Mouse (Mus musculus): ENCODE results near the gene Zfp142. TPM values are rescaled to one million over a fixed set of nuclear protein-coding genes. Genes with fewer than 3 reads are reported as not detected.
A peak's percentile ranks its signal among the peaks of the same experiment; 100 is the strongest.

Gene Zfp142
- total RNA-seq (2015; ENCODE audit: low replicate concordance): 19.3 and 20.5 TPM in 2 replicates
- 15.4 and 19.9 TPM in 2 replicates for total RNA-seq (2017; ENCODE audit: low replicate concordance)

DNA sequence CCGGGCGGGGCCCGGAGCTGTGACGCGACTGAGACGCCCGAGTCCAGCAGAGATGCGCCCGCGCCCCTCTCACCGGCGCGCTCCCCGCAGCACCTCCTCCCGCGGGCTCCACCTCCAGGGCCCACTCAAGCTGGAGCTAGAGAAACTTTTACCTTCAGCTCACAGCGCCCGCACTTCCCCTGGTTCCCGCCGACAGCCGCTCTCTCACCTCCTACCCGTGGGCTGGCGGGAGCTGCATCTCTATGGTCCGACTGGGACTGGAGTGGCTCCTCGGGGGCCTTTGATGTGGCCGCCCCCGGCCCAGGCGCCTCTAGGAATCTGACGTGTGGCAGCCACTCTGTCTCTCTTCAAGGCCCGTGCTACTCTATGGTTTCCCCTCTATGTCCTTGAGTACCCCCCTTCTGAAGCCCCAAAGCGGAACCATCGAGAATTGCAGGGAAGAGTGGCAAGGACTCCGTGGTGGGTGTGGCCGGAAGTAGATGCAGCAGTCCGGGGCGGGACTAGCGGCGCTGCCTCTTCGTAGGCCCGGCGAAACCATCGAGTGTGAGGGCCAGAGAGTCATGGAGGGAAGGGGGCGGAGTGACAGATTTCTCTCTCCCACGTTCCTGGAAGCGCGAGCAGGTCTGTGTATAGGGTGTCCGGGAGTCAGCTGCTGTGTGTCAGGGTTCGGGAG lies at the start of gene Zfp142, which contains the start of gene Bcs1l:
Zfp142 (minus strand) TSS at position 474 of the 673 bp plus-strand sequence.
Bcs1l (plus strand) TSS at position 517 of the 673 bp plus-strand sequence.
- ATAC-seq (replicated peaks; ENCODE audit: low FRiP score, poor library complexity, severe bottlenecking): peak; percentile 96

DNA sequence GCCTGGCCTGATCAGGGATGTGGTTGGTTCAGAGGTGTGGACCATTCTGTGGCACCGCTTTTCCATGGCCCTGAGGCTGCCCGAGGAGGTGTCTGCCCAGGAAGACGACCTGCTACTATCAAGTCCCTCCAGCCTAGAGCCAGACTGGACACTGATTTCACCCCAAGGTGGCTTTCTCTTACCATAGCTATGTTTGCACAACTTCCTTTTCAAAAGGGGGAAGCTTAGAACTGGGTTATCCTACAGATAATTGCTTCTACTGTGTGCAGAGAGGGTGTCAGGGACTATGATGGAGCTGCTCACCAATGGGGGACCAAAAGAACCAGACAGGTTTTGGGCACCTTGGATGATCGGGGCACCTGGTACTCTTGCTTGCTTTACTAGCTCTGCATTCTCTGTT lies 44.7 kb upstream of the Zfp142 start:
- no peak for ATAC-seq (replicated peaks; ENCODE audit: low FRiP score, poor library complexity, severe bottlenecking)

DNA sequence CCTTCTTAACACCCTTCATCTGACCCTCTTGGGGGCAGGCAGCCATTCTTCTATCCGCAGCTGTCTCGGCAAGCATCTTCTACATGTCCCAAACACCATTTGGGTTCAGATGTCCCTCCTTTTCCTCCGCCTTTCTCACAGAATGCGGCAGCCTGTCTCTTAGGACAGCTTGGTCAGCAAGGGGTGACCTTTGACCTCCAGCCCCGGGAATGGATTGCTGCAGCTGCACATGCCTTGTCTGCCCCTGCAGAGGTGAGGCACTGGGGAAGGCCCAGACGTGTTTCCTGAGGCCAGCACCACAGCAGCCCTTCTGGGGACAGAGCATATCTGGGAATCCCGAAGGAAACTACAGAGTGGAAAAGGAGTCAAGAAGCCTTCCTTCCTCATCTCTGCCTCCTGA lies 40.0 kb upstream of the Zfp142 start:
- no peak for ATAC-seq (replicated peaks; ENCODE audit: low FRiP score, poor library complexity, severe bottlenecking)

DNA sequence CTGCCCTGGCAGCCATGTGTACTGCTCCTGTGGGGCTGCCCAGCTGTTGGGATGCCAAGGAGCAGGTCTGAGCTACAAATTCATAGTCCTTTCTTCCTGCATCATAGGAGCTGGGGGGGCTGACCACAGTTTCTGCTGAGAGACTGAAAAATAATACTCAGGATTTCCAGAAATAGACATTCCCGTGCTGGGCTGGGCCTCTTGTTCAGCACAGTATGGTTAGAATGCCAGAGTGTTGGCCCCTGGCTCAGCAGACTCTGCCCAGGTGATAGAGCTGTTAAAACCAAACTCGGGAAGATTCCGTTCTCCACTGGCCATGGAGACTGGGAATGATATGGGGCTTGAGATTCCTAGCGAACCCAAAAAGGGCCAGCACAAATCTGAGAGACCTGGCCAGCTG lies 38.0 kb upstream of the Zfp142 start:
- ATAC-seq (replicated peaks; ENCODE audit: low FRiP score, poor library complexity, severe bottlenecking): no peak

DNA sequence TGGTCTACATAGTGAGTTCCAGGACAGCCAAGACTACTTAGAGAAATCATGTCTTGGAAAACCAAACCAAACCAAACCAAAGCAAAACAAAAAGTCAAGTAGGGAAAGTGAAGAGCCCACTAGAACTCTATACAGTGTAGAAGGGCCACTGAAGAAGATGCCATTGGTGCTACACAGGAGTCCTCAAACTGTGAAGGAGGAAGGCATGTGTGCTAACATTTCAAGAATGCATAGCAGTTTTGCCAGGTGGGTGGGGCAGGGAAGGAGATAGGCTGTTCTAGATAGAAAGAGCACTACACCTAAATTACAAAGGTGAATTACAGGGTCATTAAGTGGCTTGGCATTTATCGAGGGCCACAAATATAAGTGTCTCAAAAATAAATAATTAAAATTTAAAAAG lies 36.1 kb upstream of the Zfp142 start:
- ATAC-seq (replicated peaks; ENCODE audit: low FRiP score, poor library complexity, severe bottlenecking): no peak

DNA sequence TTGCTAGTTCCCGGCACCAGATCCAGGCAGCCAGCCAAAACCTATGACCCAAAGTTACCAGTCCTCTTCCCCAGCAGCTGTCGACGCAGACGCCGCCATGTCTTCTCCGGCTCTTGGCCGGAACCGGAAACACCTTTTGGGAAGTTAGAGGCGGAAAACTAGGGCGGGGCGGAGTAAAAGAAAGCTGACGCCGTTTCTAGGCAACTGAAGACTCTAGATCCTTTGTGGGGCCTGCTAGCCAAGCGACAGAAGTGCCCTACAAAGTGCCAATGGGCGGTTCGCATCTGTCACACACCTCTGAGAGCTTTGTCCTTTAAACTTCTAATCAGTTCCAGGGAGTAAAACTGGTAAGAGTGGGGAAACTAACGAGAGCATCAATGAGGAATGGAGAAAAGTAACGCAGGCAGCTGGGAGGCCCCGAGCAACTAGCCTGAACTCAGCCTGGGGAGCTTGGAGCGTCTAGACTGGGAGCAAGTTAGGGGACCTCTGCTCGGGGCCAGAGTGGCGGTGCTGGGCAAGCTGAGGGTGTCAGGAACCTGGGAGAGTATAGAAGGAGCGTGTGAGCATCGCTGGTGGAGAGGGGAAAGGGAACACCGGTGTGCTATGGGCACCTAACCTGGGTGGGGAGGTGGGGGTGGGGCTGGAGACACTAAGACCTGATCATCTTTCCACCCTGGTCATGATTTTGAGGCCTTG lies 13.4 kb upstream of the Zfp142 start, which contains the start of the genes Rnf25 and Stk36:
Rnf25 (minus strand) TSS at position 131 of the 696 bp plus-strand sequence.
Stk36 (plus strand) TSS at position 179 of the 696 bp plus-strand sequence.
- peak; percentile 97 for ATAC-seq (replicated peaks; ENCODE audit: low FRiP score, poor library complexity, severe bottlenecking)

DNA sequence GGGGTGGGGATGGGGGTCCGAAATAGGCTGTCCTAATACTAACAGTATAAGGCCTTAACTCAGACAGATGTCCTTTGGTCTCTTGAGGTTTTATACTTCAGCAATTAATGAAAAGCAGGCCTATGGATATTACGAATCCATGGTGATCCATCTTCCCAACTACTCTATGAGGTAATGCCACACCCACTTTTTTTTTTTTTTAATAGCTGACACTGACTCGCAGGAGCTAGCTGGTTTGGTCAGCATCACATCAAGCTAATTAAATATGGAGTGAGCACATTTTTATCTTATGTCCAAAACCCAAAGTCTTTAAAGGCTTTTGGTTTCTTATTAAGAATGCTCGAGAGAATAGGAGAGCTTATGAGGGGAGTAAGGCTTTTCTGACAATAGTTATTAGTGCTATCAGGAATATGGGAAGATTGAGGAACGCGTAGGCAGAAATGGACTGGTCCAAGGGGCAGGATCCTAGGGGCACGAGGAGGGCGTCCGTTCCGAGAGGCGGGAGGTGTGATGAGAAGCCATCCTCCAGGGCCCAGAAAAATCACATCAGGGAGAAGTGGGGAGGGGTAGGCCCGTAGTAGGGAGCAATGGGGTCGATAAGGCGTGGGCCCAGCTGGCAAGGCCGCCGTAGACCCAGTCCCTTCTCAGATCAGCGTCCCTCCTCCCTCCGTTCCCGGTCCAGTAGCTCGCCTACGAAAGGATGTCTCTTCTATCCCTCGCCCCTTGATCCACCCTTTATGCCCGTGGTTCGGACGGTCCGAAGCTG lies 12.6 kb upstream of the Zfp142 start:
- ATAC-seq (replicated peaks; ENCODE audit: low FRiP score, poor library complexity, severe bottlenecking): peak; percentile 72

DNA sequence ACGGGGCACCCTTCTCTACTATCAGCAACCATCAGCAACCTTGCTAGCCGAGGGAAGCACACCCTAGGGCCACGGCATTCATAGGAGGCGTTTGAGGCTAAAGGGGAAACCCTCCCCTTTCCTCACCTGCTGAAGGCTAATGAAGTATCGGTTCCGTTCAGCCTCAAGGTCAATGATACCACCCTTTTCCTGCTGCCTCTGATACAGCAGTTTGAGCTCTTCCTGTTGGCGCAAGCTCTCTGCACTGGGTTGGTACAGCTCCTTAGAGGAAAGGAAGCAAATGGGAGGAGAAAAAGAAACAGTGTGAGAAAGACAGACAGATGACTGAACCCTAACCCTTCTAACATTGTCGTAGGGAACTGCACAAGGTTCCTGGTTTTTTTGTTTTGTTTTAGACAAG lies 6.4 kb upstream of the Zfp142 start:
- ATAC-seq (replicated peaks; ENCODE audit: low FRiP score, poor library complexity, severe bottlenecking): no peak

DNA sequence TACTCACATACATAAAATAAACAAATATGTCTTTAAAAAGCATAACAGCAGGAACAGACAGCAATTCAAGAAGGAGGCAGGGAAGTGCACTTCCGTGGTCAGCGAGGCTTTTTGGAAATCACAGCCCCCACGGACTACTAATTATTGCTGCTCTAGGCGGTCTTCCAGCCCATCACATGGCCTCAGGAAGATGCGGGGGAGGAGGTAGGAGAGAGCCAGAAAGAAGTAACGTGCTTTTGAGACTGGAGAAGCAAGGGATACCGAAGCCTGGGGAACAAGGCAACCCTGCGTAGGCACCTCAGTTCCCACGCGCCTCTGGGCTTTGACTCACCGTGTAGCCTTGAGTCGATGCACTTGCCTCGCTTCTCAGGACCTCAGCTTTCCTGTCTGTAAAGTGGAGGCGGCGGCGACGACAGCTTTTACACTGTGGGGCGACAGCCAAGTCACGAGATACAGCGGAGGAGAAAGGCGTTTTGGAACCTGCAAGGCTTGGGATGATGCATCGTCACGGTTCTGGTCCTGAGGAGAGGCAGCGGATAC lies 743 bp downstream of the Zfp142 start:
- no peak; the same call in 1 of the 2 replicates for ATAC-seq (replicated peaks; ENCODE audit: low FRiP score, poor library complexity, severe bottlenecking)

DNA sequence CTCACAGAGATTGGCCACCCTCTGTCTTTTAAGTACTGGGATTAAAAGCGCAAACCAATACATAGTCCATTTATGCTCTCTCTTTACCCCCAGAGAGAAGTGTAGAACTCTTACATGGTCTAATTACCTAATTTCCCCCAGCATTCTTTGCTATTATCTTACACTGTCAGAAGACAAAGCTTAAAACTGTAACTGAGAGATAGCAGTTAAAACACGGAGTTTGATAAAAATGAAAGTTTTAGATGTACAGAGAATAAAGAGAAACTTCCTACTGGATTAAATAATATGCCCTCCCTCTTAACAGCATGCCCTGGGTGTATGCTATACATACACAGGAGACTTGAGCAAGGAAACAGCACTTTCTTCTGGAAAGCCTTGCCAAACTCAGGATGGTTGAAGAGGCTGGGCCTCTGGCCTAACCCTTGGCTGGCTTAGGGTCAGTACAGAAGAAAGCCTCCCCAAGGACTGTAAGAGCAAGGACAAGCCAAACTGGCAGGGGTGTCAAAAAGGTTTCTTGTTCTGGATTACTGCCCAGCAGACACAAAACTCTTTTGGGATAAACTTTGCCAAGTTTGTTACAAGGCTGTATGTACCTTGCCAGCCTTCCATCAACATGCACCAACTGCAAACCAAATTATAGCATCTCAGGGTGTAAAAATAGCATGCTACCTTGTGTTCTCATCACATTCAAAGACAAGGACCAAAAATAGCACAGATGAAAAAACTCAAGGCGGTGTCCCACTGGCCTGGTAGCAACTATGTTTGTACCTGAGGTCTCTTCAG lies 3.2 kb downstream of the Zfp142 start:
- no peak for ATAC-seq (replicated peaks; ENCODE audit: low FRiP score, poor library complexity, severe bottlenecking)

DNA sequence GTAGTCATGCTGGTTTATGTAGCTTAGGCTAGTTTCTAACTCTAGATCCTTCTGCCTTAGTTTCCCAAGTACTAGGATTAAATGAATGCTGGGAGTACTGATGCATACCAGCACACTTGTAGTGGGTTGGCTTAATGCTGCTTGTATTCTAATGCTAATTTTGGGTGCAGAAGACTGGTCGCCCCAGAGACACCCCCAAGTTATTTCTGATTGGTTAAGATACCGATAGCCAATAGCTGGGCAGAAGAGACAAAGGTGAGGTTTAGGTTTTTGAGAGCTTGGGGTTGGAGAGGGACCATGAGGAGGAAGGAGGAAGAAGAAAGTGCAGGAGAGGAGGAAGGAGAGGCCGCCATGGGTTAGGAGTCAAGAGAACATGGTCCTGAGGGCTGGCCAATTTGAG lies 5.4 kb downstream of the Zfp142 start:
- ATAC-seq (replicated peaks; ENCODE audit: low FRiP score, poor library complexity, severe bottlenecking): no peak

DNA sequence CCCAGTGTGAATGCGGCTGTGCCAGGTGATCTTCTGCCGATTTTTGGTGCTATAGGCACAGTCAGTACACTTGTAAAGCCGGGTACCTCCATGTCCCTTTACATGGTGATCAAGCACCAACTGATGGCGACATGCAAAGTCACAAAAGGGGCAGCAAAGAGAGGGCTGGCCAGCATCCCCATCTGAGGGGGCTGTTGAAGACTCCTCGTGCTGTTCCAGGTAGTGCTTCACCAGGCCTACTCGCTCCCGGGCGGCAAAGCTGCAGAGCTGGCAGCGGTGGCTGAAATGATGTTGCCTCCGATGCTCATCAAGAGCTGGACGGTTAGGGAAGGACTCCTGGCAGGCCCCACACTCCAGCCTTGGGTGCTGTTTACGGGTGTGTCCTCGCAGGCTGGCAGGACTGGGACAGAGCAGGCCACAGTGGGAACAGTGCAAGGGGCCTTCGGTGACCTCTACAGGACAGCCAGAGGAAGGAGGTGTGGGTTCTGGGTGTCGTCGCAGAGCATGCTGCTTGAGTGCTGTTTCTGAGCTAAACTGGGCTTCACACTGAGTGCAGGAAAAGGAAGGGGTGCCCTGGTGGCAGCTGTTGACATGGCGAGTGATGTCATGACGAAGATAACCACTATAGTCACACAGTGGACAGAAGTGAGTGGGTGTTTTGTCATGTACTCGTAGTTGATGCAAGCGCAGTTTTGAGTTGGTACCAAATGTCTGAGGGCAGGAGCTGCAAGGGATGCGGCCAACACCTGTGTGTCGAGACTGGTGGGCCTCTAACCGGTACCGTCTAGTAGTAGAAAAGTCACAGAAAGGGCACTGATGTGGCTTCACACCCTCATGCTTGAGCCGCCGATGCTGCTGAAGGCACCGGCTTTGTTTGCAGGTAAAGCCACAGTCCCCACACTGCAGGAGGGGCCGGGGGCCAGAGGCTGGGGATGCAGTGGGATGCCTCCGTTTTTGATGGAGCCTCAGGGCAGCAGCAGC lies 18.0 kb downstream of the Zfp142 start:
- ATAC-seq (replicated peaks; ENCODE audit: low FRiP score, poor library complexity, severe bottlenecking): no peak

DNA sequence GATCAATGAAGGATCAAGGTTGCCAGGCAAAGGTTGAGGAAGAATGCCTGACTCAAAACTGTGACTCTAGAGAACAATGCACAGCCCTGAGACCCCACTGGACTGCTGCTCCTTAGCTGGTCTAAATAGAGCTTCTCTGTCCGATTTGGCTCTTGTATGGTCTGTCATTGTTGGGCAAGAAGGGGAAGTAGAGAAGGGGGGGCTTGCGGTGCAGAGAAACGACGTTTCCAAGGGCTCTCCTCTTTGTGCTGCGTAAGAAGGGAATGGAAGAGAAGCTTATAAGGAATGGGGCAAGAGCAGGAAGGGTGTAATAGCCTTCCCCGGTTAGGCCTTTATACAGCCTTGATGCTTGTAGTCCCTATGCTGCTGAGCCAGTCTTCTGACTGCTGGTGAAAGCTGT lies 22.2 kb downstream of the Zfp142 start:
- no peak for ATAC-seq (replicated peaks; ENCODE audit: low FRiP score, poor library complexity, severe bottlenecking)

DNA sequence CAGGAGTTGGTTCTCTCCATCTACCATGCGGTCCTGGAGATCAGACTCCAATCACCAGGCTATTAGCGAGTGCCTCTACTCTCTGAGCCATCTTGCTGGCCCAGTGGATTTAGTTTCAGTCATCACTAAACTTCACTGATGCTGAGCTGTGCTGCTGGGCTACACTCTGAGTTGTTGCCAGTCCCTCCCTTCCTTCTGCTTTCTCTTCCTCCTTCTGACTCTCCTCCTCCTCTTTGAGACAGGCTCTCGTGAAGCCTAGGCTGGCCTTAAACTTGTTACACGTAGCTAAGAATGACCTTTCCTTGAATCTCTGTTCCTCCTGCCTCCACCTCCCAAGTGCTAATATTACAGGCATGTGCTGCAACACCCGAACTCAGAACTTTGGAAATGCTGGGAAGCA lies 29.0 kb downstream of the Zfp142 start:
- ATAC-seq (replicated peaks; ENCODE audit: low FRiP score, poor library complexity, severe bottlenecking): no peak

DNA sequence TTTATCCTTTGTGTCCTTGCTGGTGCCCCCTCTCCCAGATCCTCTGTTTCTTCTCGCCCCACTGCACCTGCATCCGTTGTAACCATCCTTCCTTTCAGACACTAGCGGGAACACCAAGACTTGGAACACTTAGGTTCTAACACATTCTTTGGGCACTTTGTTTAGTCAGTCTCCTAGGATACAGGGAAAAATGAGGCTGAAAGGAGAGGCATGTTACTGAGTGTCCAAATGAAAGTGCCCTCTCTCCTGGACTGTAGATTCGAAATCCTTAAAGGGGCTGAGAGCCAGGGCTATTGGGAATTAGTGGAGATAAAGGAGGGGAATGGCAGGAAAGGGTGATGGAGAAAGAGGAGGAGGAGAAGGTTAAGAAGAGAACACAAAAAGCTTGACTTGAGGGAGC lies 43.9 kb downstream of the Zfp142 start, which contains the start of gene Usp37:
Usp37 (minus strand) TSS at position 101 of the 400 bp plus-strand sequence.
- ATAC-seq (replicated peaks; ENCODE audit: low FRiP score, poor library complexity, severe bottlenecking): no peak

DNA sequence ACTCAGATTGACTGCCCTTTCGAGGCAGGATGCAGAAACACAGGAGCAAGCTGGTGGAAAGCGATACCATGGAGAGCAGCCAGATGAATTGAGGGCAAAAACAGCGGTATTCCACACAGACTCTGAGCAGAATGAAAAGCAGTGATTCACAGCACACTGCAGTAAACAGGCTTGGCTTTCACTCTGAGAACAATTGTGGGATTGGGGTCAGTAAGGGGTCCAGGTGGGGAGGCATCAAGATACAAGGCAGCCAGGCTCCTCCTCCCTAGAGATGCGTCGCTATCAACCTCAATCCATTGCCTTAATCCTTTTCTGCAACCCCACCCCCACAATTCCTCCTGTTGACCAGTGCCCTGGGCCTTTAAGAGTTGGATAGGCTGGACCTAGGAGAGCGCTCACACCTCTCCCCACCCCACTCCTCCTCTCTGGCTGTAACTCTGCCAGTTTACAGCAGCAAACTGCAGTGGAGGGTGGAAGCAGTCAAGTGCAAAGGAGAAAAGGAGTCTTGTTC lies 45.5 kb downstream of the Zfp142 start, which contains the start of gene Plcd4:
Plcd4 (plus strand) TSS at position 438 of the 511 bp plus-strand sequence.
- no peak for ATAC-seq (replicated peaks; ENCODE audit: low FRiP score, poor library complexity, severe bottlenecking)

DNA sequence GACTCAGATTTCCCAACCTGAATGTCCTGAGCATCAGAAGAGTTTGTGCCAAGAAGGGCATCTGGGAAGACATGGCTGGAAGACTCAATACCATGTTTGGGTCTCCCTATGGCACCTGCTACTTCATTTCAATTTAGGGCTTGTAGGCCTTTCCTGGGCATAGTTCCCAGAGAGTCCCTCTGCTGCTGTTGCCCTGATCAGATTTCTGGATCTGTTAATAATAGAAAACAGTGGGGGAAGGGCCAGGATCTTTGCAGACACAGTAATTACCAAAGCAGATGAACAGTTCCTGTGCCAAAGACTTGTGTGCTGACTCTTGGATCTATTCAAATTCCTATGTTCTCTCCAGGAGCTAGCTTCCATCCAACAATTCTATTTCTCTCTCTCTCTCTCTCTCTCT lies 49.4 kb downstream of the Zfp142 start:
- no peak for ATAC-seq (replicated peaks; ENCODE audit: low FRiP score, poor library complexity, severe bottlenecking)

DNA sequence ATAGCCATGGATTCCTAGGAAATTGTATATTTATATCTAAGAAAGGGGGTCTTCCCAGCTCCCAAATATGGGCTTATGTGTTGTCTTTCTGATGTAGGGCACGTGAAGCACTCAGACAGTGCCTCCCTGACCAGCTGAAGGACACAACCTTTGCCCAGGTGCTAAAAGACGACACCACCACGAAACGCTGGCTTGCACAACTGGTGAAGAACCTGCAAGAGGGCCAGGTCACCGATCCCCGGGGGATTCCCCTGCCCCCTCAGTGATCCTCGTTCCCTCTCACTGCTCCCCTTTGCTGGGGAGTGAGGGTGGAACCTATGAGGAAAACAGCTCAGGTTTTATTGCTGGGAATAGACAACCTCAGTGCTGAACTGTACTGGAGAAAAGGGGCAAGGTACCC lies 59.5 kb downstream of the Zfp142 start:
- no peak for ATAC-seq (replicated peaks; ENCODE audit: low FRiP score, poor library complexity, severe bottlenecking)
